Comparison of ENCODE assay signal across 10 mouse cellular contexts in the genomic region with DNA sequence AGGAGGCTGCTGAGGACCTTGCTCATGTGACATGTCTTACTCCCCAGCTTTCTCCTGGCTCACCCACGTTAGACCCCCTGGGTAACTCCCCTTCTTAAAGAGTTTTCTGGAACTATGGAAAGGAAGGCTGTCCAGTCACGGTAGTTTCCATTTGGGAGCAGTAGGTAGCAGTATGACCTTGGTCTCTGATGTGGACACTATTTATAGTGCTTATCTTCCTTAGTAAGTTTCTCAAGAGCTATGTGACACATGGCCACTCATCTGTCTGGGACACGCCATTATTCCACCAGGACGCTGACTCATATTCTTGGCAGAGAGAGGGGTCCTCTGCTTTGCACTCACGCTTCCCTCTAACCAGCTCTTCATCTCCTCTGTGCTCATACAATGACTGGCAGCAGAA.
DNase-seq lines count a peak whose midpoint lies in the region; ATAC-seq and TF ChIP-seq lines count a peak whose summit lies in the region.
"Had no signal": no experiment of that assay in that cellular context is flagged by ENCODE, and none has a peak within 500 bp of the region (broad histone marks: within the 10 kb centered on the region; RNA-seq: fewer than 3 reads in every experiment).

No protein-coding gene starts in this region.

- no peak for DNase-seq in liver, postnatal 0 days
- DNase-seq in liver, embryonic 11.5 days (ENCODE audit: low spot score), result no peak
- DNase-seq in heart, adult 11 months, result peak; percentile 98
- DNase-seq in right cerebral cortex, postnatal 36 days (ENCODE audit: low spot score in 2 of 2), result no peak
- DNase-seq in spleen, adult 12 weeks (ENCODE audit: low spot score), result no peak
- no peak for DNase-seq in thymus, adult 18-20 months
- DNase-seq in hindbrain, embryonic 14.5 days (ENCODE audit: low spot score), result no peak
- DNase-seq: layer of hippocampus, postnatal 36 days had no signal

- H3K27me3 ChIP-seq in liver, postnatal 0 days (ENCODE audit: insufficient read depth, low read length), result no peaks in the 10 kb centered on the region
- H3K27me3 ChIP-seq in liver, embryonic 11.5 days (replicated peaks; ENCODE audit: control insufficient read depth, insufficient read depth, low read length), result no peaks in the 10 kb centered on the region
- no peaks in the 10 kb centered on the region for H3K27me3 ChIP-seq in intestine, embryonic 16.5 days (replicated peaks; ENCODE audit: control insufficient read depth, insufficient read depth, low read length)
- H3K27me3 ChIP-seq in hindbrain, embryonic 14.5 days (ENCODE audit: control insufficient read depth, insufficient read depth, low read length), result no peaks in the 10 kb centered on the region

- H3K27ac ChIP-seq in liver, postnatal 0 days (ENCODE audit: low read depth), result no peak overlapping the region
- no peak overlapping the region for H3K27ac ChIP-seq in liver, embryonic 11.5 days (ENCODE audit: low read depth, low read length)
- peak overlapping the region; percentile 84 for H3K27ac ChIP-seq in intestine, embryonic 16.5 days (ENCODE audit: low read length)
- no peak overlapping the region for H3K27ac ChIP-seq in hindbrain, embryonic 14.5 days

- H3K4me3 ChIP-seq in liver, postnatal 0 days (ENCODE audit: low read depth, low read length), result no peak overlapping the region
- H3K4me3 ChIP-seq in liver, embryonic 11.5 days (ENCODE audit: low read depth, low read length), result no peak overlapping the region
- no peak overlapping the region for H3K4me3 ChIP-seq in intestine, embryonic 16.5 days (ENCODE audit: low read length)
- H3K4me3 ChIP-seq in hindbrain, embryonic 14.5 days (replicated peaks; ENCODE audit: low read length), result no peak overlapping the region

- no peak overlapping the region for H3K9ac ChIP-seq in liver, postnatal 0 days (replicated peaks)
- H3K9ac ChIP-seq in liver, embryonic 11.5 days (ENCODE audit: low read depth, low read length), result no peak overlapping the region
- H3K9ac ChIP-seq in intestine, embryonic 16.5 days (ENCODE audit: low read depth, low read length), result 0 out of 2 replicates have a peak overlapping the region, but pooled peaks have one; percentile 16
- no peak overlapping the region for H3K9ac ChIP-seq in hindbrain, embryonic 14.5 days

- H3K36me3 ChIP-seq in liver, postnatal 0 days (replicated peaks; ENCODE audit: insufficient read depth, low read length), result 0 out of 2 replicates have a peak, but pooled peaks cover 5% of the 10 kb centered on the region
- H3K36me3 ChIP-seq in liver, embryonic 11.5 days (ENCODE audit: control insufficient read depth, insufficient read depth, low read length), result no peaks in the 10 kb centered on the region
- peaks cover 2% of the 10 kb centered on the region; the same call in 1 of the 2 replicates for H3K36me3 ChIP-seq in intestine, embryonic 16.5 days (ENCODE audit: control insufficient read depth, insufficient read depth, low read length)
- no peaks in the 10 kb centered on the region for H3K36me3 ChIP-seq in hindbrain, embryonic 14.5 days (replicated peaks; ENCODE audit: control insufficient read depth, insufficient read depth)

- peak; percentile 45; the same call in 1 of the 2 replicates for ATAC-seq in liver, postnatal 0 days
- no peak for ATAC-seq in liver, embryonic 11.5 days (replicated peaks; ENCODE audit: low FRiP score)
- ATAC-seq in intestine, embryonic 16.5 days, result peak; percentile 19
- ATAC-seq in hindbrain, embryonic 14.5 days (ENCODE audit: low FRiP score), result no peak
- ATAC-seq: midbrain, embryonic 16.5 days had no signal

- H3K9me3 ChIP-seq in liver, postnatal 0 days (ENCODE audit: low read length), result no peaks in the 10 kb centered on the region
- no peaks in the 10 kb centered on the region for H3K9me3 ChIP-seq in liver, embryonic 11.5 days (ENCODE audit: control insufficient read depth, low read length)
- no peaks in the 10 kb centered on the region for H3K9me3 ChIP-seq in intestine, embryonic 16.5 days (ENCODE audit: control insufficient read depth, low read length)
- H3K9me3 ChIP-seq in hindbrain, embryonic 14.5 days (ENCODE audit: control insufficient read depth, low read length), result no peaks in the 10 kb centered on the region

- TF ChIP-seq CTCF in liver, postnatal 0 days (IDR thresholded peaks at IDR 0.05; ENCODE audit: low read depth), result no peak

- H3K4me2 ChIP-seq in liver, postnatal 0 days (ENCODE audit: low read depth, low read length), result no peak overlapping the region
- no peak overlapping the region for H3K4me2 ChIP-seq in liver, embryonic 11.5 days
- peak overlapping the region; percentile 26; the same call in 1 of the 2 replicates for H3K4me2 ChIP-seq in intestine, embryonic 16.5 days (ENCODE audit: low read depth, low read length)
- H3K4me2 ChIP-seq in hindbrain, embryonic 14.5 days (replicated peaks), result no peak overlapping the region

- peaks cover 10% of the 10 kb centered on the region for H3K4me1 ChIP-seq in liver, postnatal 0 days (ENCODE audit: insufficient read depth)
- H3K4me1 ChIP-seq in liver, embryonic 11.5 days (replicated peaks; ENCODE audit: control insufficient read depth, insufficient read depth, low read length), result peaks cover 8% of the 10 kb centered on the region
- peaks cover 54% of the 10 kb centered on the region for H3K4me1 ChIP-seq in intestine, embryonic 16.5 days (ENCODE audit: control insufficient read depth, insufficient read depth, low read length)
- H3K4me1 ChIP-seq in hindbrain, embryonic 14.5 days (replicated peaks; ENCODE audit: control insufficient read depth, insufficient read depth, low read length), result no peaks in the 10 kb centered on the region

- TF ChIP-seq EP300 in liver, postnatal 0 days (IDR thresholded peaks at IDR 0.05; ENCODE audit: low read depth), result no peak

- 52% methylated on average over 5 of the region's 5 CpGs for WGBS in liver, postnatal 0 days (ENCODE audit: insufficient replicate concordance)
- WGBS in liver, embryonic 11.5 days, result 61% methylated on average over 5 of the region's 5 CpGs
- 52% methylated on average over 5 of the region's 5 CpGs for WGBS in intestine, embryonic 16.5 days
- 83% methylated on average over 5 of the region's 5 CpGs for WGBS in hindbrain, embryonic 14.5 days

Comparison
In these comparisons a context has a peak if more than half of its experiments do, and no peak if none do; other contexts are left out.
1. ATAC-seq: peak in liver, postnatal 0 days (single experiment) and intestine, embryonic 16.5 days (single experiment); none in liver, embryonic 11.5 days (single experiment) and hindbrain, embryonic 14.5 days (single experiment).